Mouse (Mus musculus): Measurements from ENCODE around the gene Pebp1. TPM values are rescaled to one million over a fixed set of nuclear protein-coding genes. Genes with fewer than 3 reads are reported as not detected.

Pebp1 gene
- polyA plus RNA-seq, 1 experiment from 2014 or later: 190 TPM

GRCm38 (mm10) chr5:117284682-117285081 lies 2.7 kb downstream of the Pebp1 start:
- Histone ChIP-seq H3K36me3 (replicated peaks) (peaks cover 13% of the 10 kb centered on the region; the same call in 1 of the 2 replicates), H3K9me3 (replicated peaks) (no peaks in the 10 kb centered on the region), H3K4me1 (replicated peaks) (peaks cover 51% of the 10 kb centered on the region), H3K27ac (replicated peaks) (no peak overlapping the region), H3K27me3 (no peaks in the 10 kb centered on the region), H3K4me3 (replicated peaks) (no peak overlapping the region), H3K9ac (no peak overlapping the region), H3K4me2 (no peak overlapping the region)
- no peak for ATAC-seq (ENCODE audit: insufficient read depth)
- 72% methylated on average over 7 of the region's 7 CpGs for WGBS (ENCODE audit: insufficient replicate concordance)

GRCm38 (mm10) chr5:117284029-117284428 lies 3.4 kb downstream of the Pebp1 start:
- no peak overlapping the region for H3K4me3 ChIP-seq (replicated peaks)
- ATAC-seq (ENCODE audit: insufficient read depth): no peak
- H3K27ac ChIP-seq (replicated peaks): no peak overlapping the region
- peaks cover 13% of the 10 kb centered on the region; the same call in 1 of the 2 replicates for H3K36me3 ChIP-seq (replicated peaks)
- H3K27me3 ChIP-seq: no peaks in the 10 kb centered on the region
- peaks cover 55% of the 10 kb centered on the region for H3K4me1 ChIP-seq (replicated peaks)
- no peaks in the 10 kb centered on the region for H3K9me3 ChIP-seq (replicated peaks)
- WGBS (ENCODE audit: insufficient replicate concordance): 57% methylated on average over 9 of the region's 9 CpGs
- H3K4me2 ChIP-seq: no peak overlapping the region
- no peak overlapping the region for H3K9ac ChIP-seq

- Histone ChIP-seq H3K4me2 (no peak overlapping the region), H3K27ac (replicated peaks) (no peak overlapping the region), H3K4me1 (replicated peaks) (peaks cover 46% of the 10 kb centered on the region), H3K9me3 (replicated peaks) (no peaks in the 10 kb centered on the region), H3K9ac (no peak overlapping the region), H3K27me3 (no peaks in the 10 kb centered on the region), H3K4me3 (replicated peaks) (no peak overlapping the region), H3K36me3 (replicated peaks) (peaks cover 13% of the 10 kb centered on the region; the same call in 1 of the 2 replicates)
- WGBS (ENCODE audit: insufficient replicate concordance): 66% methylated on average over 8 of the region's 8 CpGs
- no peak for ATAC-seq (ENCODE audit: insufficient read depth)
These were observed 5.1 kb downstream of the Pebp1 start for GRCm38 (mm10) chr5:117282360-117282759.

GRCm38 (mm10) chr5:117281536-117281935 lies 5.9 kb downstream of the Pebp1 start:
- H3K27me3 ChIP-seq: no peaks in the 10 kb centered on the region
- H3K4me3 ChIP-seq (replicated peaks): no peak overlapping the region
- 77% methylated on average over 10 of the region's 10 CpGs for WGBS (ENCODE audit: insufficient replicate concordance)
- no peak for ATAC-seq (ENCODE audit: insufficient read depth)
- no peaks in the 10 kb centered on the region for H3K9me3 ChIP-seq (replicated peaks)
- H3K27ac ChIP-seq (replicated peaks): no peak overlapping the region
- no peak overlapping the region for H3K9ac ChIP-seq
- peaks cover 13% of the 10 kb centered on the region; the same call in 1 of the 2 replicates for H3K36me3 ChIP-seq (replicated peaks)
- H3K4me2 ChIP-seq: no peak overlapping the region
- peaks cover 39% of the 10 kb centered on the region for H3K4me1 ChIP-seq (replicated peaks)

- H3K9ac ChIP-seq: no peak overlapping the region
- H3K4me2 ChIP-seq: no peak overlapping the region
- WGBS (ENCODE audit: insufficient replicate concordance): 49% methylated on average over 4 of the region's 4 CpGs
- H3K4me3 ChIP-seq (replicated peaks): no peak overlapping the region
- peaks cover 24% of the 10 kb centered on the region; the same call in 1 of the 2 replicates for H3K4me1 ChIP-seq (replicated peaks)
- H3K9me3 ChIP-seq (replicated peaks): no peaks in the 10 kb centered on the region
- H3K27me3 ChIP-seq: no peaks in the 10 kb centered on the region
- H3K36me3 ChIP-seq (replicated peaks): peaks cover 19% of the 10 kb centered on the region
- 0 out of 2 replicates have a peak overlapping the region, but pooled peaks have one; percentile 30 for H3K27ac ChIP-seq (replicated peaks)
- ATAC-seq (ENCODE audit: insufficient read depth): no peak
These were observed 7.8 kb downstream of the Pebp1 start for GRCm38 (mm10) chr5:117279669-117280050.

- Histone ChIP-seq H3K4me3 (replicated peaks) (no peak overlapping the region), H3K27ac (replicated peaks) (peak overlapping the region; percentile 30), H3K4me2 (no peak overlapping the region), H3K36me3 (replicated peaks) (peaks cover 18% of the 10 kb centered on the region), H3K4me1 (replicated peaks) (peaks cover 20% of the 10 kb centered on the region; the same call in 1 of the 2 replicates), H3K9ac (no peak overlapping the region), H3K27me3 (no peaks in the 10 kb centered on the region), H3K9me3 (replicated peaks) (no peaks in the 10 kb centered on the region)
- peak; percentile 73 for ATAC-seq (ENCODE audit: insufficient read depth)
- WGBS (ENCODE audit: insufficient replicate concordance): 66% methylated on average over 15 of the region's 15 CpGs
These were observed 8.4 kb downstream of the Pebp1 start for GRCm38 (mm10) chr5:117278809-117279668.

GRCm38 (mm10) chr5:117277784-117278183 lies 9.6 kb downstream of the Pebp1 start:
- WGBS (ENCODE audit: insufficient replicate concordance): 84% methylated on average over 6 of the region's 6 CpGs
- Histone ChIP-seq H3K9ac (no peak overlapping the region), H3K4me3 (replicated peaks) (no peak overlapping the region), H3K27ac (replicated peaks) (no peak overlapping the region), H3K4me1 (replicated peaks) (peaks cover 18% of the 10 kb centered on the region; the same call in 1 of the 2 replicates), H3K9me3 (replicated peaks) (no peaks in the 10 kb centered on the region), H3K27me3 (no peaks in the 10 kb centered on the region), H3K36me3 (replicated peaks) (peaks cover 22% of the 10 kb centered on the region), H3K4me2 (no peak overlapping the region)
- ATAC-seq (ENCODE audit: insufficient read depth): no peak

- Histone ChIP-seq H3K27ac (replicated peaks) (no peak overlapping the region), H3K36me3 (replicated peaks) (peaks cover 32% of the 10 kb centered on the region), H3K9ac (no peak overlapping the region), H3K27me3 (no peaks in the 10 kb centered on the region), H3K4me1 (replicated peaks) (0 out of 2 replicates have a peak, but pooled peaks cover 5% of the 10 kb centered on the region), H3K9me3 (replicated peaks) (no peaks in the 10 kb centered on the region), H3K4me3 (replicated peaks) (no peak overlapping the region), H3K4me2 (no peak overlapping the region)
- 60% methylated on average over 5 of the region's 5 CpGs for WGBS (ENCODE audit: insufficient replicate concordance)
- no peak for ATAC-seq (ENCODE audit: insufficient read depth)
These were observed 12.6 kb downstream of the Pebp1 start for GRCm38 (mm10) chr5:117274817-117275216.

GRCm38 (mm10) chr5:117271945-117272344 lies 15.5 kb downstream of the Pebp1 start:
- peaks cover 44% of the 10 kb centered on the region for H3K36me3 ChIP-seq (replicated peaks)
- H3K4me1 ChIP-seq (replicated peaks): no peaks in the 10 kb centered on the region
- ATAC-seq (ENCODE audit: insufficient read depth): no peak
- H3K27me3 ChIP-seq: no peaks in the 10 kb centered on the region
- H3K4me3 ChIP-seq (replicated peaks): no peak overlapping the region
- no peak overlapping the region for H3K27ac ChIP-seq (replicated peaks)
- H3K9ac ChIP-seq: no peak overlapping the region
- WGBS (ENCODE audit: insufficient replicate concordance): 89% methylated on average over 14 of the region's 14 CpGs
- no peaks in the 10 kb centered on the region for H3K9me3 ChIP-seq (replicated peaks)
- no peak overlapping the region for H3K4me2 ChIP-seq

- Histone ChIP-seq H3K4me1 (replicated peaks) (no peaks in the 10 kb centered on the region), H3K27me3 (no peaks in the 10 kb centered on the region), H3K9me3 (replicated peaks) (no peaks in the 10 kb centered on the region), H3K27ac (replicated peaks) (no peak overlapping the region), H3K4me3 (replicated peaks) (no peak overlapping the region), H3K4me2 (no peak overlapping the region), H3K9ac (no peak overlapping the region), H3K36me3 (replicated peaks) (peaks cover 59% of the 10 kb centered on the region)
- no peak for ATAC-seq (ENCODE audit: insufficient read depth)
- 89% methylated on average over 12 of the region's 12 CpGs for WGBS (ENCODE audit: insufficient replicate concordance)
These were observed 18.0 kb downstream of the Pebp1 start for GRCm38 (mm10) chr5:117269395-117269794.

GRCm38 (mm10) chr5:117268749-117269148 lies 18.7 kb downstream of the Pebp1 start:
- peaks cover 61% of the 10 kb centered on the region for H3K36me3 ChIP-seq (replicated peaks)

More at GRCm38 (mm10) chr5:117268749-117269148, 18.7 kb downstream of the Pebp1 start:
- Histone ChIP-seq H3K9ac (no peak overlapping the region), H3K27ac (replicated peaks) (no peak overlapping the region), H3K9me3 (replicated peaks) (no peaks in the 10 kb centered on the region), H3K4me3 (replicated peaks) (no peak overlapping the region), H3K27me3 (no peaks in the 10 kb centered on the region), H3K4me1 (replicated peaks) (no peaks in the 10 kb centered on the region), H3K4me2 (no peak overlapping the region)
- no peak for ATAC-seq (ENCODE audit: insufficient read depth)
- 73% methylated on average over 5 of the region's 5 CpGs for WGBS (ENCODE audit: insufficient replicate concordance)

Data from liver, embryonic 15.5 days (tissue).